Mouse (Mus musculus): ENCODE results near the gene Clstn2. TPM values are rescaled to one million over a fixed set of nuclear protein-coding genes. Genes with fewer than 3 reads are reported as not detected.

Clstn2 gene
- total RNA-seq, 2 experiments from 2014 or later, result not detected

DNA sequence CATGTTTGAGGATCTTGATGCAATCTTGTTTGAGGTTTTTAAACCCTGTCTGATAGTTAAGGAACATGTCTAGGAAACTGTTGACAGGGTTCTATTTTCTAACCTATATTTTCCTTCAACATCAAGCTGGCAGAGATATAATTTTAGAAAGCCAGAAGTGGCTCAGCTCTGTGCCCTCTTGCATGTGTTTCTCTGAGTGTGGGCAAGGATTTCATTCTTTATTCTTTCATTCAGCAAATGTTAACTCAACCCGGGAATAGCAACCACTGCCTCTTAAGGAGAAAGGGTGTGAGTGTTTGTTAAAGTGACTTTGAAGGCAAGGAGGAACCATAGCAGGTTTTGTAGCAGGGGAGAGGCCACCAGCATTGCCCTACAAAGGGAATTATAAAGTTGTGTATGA, 337.7 kb downstream of the Clstn2 start:
- no peak for ATAC-seq (ENCODE audit: poor library complexity, severe bottlenecking)

DNA sequence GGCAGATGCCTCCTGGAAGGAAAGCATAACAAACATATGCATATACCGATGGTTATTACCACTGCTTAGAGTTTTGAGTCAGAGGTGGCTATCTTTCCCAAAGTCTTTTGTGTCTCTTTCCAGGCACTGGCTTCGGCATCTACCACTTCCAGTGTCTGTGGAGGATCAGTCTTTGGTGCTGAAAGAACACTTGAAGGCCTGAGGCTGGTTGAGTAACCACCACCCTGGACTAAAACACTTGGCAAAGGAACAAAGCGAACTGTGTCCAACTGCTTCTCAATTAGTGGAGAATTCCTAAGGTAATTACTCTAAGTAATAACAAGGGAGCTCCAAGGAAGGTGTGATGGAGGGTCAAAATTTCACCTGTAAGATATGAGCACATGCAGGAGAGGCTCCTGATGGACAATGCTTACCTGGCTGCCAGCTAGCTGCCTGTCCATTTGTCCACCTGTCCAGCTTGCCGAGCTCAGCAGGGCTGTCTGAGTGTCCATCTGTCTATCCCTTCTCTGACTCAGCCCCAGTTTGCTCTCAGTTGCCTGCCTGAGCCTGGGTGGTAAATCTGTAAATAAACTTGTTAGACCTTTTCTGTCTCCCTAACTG, 346.1 kb downstream of the Clstn2 start:
- ATAC-seq (ENCODE audit: poor library complexity, severe bottlenecking), result no peak

DNA sequence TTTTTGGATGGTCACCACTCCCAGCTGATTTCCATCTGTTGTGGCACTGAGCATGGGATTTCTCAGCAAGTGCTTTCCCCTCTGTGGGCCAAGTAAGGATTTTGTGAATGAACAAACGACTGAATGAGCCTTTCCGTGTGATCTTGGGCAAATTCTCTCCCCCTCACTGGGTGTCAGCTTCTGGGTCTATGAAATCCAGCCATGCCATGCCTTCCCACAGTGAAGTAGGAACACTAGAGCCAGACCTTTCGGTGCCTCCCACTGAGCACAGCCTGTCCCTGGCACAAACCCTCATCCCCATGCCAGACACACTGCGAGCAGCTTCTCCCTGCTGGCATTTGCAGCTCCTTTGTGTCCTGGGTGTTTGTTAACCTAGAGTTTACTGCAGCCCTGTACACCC, 347.3 kb downstream of the Clstn2 start:
- ATAC-seq (ENCODE audit: poor library complexity, severe bottlenecking), result no peak

DNA sequence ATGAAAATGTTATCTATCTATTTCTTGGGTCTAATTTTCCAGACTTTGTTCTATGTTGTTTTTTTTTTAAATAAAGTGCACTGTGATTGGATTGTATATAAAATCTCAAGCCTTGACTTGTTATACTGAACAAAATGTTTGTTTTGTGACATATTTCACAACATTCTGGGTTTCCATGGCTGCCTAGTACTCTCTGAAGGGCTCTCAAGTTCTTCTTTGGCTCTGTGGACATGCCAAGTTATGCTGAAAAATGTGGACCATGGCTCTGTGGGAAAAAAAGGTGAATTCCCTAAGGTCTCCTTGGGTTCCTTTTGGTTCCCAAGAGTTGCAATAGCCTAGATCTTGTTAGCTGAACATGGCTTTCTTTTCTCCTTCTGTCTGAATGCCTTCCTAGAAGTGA, 353.1 kb downstream of the Clstn2 start:
- no peak for ATAC-seq (ENCODE audit: poor library complexity, severe bottlenecking)

DNA sequence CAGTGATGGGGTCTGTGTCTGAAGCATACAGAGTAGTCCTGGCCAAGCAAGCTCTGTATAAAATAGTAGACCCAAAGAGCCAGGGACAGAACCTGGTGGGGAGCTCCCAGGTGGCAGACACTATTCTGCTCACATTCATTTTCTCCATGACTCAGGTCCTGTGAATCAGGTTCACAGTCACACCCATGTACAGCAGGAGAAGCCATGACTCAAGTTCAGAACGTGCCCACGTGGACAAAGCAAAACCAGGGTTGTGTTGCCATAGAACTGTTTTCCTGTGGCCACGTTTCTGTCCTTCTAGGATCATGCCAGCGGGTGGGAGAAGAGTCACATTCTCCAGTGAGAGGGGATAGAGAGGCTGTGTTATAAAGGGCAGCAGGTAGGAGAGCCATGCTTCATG, 353.9 kb downstream of the Clstn2 start:
- ATAC-seq (ENCODE audit: poor library complexity, severe bottlenecking), result no peak

DNA sequence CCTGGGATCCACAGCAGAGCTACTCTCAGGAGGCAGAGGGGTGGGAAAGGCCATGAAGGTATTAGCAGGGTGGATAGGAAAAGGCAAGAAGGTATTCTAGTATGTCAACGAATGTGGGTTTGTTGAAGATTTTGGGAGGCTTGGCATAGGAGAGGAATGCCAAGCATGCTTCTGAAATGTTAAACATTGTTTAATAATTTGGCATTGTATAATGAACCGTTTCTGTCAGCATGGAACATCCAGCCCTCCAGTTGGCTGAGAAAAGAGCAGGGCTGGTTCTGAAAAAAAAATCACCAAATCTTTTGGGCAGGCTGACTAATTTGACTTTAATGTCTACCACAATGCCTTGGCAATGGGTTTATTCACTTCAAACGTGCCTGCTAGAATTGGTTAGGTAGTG, 355.9 kb downstream of the Clstn2 start:
- no peak for ATAC-seq (ENCODE audit: poor library complexity, severe bottlenecking)

DNA sequence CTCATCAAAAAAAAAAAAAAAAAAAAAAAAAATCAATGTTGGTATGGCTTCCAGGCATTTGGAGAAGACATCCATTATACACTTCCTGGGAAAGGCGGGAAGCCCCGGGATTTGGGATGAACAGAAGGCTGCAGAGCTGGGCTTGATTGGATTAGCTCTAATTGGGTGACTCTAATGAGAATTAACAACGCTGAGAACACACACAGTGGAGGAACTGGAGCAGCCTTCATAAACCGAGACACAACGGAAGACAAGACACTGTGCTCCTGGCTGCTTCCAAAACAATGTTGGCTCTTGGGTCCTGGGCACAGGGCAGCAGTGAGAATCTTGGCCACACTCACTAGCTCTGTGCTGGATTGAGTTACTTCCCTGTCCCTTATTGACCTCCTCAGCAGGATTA, 360.3 kb downstream of the Clstn2 start:
- no peak for ATAC-seq (ENCODE audit: poor library complexity, severe bottlenecking)

DNA sequence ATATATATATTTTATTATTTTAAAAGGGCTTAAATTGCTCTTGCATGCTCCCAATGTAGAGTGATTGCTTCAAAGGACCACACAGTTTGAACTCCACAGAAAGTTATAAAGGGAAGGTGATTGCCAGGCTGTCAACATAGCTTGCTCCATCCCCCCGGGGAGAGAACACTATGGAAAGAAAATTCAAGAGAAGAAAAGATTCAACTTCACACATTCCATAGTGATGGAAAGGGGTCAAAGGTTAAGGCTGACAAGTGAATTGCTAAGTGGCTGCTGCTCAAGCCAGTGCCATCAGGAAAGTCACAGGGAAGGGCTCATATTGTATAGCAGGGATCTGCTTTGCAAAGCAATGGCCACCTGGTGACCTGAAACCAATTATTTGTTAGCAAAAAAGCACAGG, 360.8 kb downstream of the Clstn2 start:
- no peak for ATAC-seq (ENCODE audit: poor library complexity, severe bottlenecking)

DNA sequence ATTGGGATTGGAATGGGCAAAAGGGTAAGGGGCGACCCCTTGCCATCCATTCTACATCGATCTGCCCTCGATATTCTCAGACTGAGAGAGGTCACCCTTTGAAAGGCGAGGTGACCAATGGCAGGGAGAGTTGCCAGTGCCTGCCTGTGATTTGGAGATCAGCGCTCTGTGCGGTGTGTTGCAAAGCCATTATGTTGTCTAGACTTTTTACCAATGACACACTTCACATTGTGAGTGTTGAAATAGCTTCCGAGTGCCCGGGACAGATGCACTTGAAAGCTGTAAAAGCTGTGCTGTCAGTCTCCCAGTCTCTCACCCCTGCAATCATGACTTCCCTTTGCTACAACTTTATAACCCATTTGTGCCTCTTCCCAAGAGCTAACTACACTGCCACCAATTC, 362.3 kb downstream of the Clstn2 start:
- ATAC-seq (ENCODE audit: poor library complexity, severe bottlenecking), result no peak

DNA sequence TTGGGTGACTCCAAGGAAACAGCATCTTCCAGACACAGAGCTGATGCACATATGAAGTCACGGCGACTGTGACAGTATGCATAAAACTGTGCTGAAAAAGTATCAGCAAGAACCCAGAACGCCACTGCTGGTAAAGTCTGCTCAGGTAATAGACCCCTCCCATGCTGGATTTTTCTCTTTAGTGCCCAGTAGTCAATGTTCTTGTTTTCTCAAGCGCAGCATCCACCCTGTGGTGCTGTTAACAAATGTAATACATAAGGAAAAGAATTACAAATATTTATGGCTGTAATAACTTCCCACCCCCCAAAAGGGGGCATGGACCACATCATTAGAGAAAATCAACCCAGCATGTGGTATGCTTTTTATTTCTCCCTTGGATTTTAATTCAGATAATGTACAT, 372.0 kb downstream of the Clstn2 start:
- no peak for ATAC-seq (ENCODE audit: poor library complexity, severe bottlenecking)

DNA sequence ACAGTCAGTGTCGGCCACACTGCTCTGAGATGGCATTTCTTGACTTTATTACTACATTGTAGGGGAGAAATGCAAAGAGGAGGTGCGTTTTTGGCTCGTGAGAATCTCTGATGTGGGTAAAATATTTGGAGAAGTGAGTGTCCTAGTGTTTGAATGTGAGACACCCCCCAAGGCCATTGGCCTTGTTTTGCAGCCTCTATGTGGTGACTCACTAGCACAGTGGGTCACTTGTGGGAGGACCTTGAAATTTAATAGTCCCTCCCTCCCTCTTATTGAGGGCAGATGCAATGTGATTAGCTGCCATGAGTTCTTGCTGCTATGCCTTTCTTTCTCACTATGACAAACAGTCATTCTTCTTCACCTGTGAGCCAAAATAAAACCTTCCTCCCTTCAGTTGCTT, 374.2 kb downstream of the Clstn2 start:
- ATAC-seq (ENCODE audit: poor library complexity, severe bottlenecking), result no peak

DNA sequence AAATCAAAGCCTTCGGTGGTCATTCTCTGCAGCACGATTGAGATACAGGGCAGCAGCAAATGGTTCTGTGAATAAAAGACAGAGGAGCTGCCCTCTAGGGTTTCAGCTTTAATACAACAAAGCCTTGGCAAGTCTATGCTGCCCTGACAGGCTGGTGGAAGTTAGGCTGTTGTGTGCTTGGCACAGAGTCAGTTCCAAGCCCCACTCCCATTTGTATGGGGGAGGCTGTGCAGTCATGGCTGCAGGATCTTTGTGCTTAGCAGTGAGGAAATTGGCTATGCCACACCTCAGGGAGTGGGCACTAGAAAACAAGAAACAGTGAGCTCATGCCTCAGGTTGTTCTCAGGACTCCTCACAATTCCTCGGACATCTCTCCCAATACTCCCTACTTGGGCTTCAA, 384.6 kb downstream of the Clstn2 start:
- no peak for ATAC-seq (ENCODE audit: poor library complexity, severe bottlenecking)

DNA sequence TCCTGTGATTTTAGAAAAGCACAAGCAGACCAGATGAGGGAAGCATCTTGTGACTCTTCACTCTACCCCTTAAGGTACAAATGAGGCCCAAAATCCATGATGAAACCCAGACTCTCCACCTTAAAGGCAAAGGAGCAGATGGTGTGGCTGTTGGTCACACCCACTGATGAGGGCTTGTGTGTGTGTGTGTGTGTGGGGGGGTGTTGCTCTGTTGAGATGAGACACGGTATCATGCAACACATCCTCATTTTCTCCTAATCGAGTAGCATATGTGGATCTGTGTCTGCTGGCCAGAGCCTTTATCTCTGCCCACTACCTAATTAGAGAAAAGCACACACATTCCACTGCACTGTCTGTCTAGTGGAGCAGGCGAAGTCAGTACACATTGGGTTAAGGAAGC, 387.2 kb downstream of the Clstn2 start:
- no peak for ATAC-seq (ENCODE audit: poor library complexity, severe bottlenecking)

DNA sequence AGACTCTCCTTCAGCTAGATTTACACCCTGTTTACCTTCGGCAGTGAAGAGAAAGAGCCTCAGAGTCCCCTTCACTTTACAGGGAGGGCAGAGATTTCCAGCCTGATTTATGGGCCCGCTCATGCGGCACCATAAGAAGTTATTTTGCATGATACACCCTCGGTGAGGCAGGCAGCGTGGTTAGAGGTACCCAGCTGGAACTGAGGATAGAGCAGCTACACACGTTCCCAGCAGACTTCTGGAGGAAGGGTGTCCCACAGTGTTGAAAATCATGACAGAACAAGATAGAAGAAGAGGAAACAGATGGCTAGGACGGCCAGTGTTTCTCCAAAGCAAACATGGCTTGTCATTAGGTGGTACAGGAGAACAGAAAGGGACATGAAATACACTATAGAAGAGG, 390.6 kb downstream of the Clstn2 start:
- no peak for ATAC-seq (ENCODE audit: poor library complexity, severe bottlenecking)

DNA sequence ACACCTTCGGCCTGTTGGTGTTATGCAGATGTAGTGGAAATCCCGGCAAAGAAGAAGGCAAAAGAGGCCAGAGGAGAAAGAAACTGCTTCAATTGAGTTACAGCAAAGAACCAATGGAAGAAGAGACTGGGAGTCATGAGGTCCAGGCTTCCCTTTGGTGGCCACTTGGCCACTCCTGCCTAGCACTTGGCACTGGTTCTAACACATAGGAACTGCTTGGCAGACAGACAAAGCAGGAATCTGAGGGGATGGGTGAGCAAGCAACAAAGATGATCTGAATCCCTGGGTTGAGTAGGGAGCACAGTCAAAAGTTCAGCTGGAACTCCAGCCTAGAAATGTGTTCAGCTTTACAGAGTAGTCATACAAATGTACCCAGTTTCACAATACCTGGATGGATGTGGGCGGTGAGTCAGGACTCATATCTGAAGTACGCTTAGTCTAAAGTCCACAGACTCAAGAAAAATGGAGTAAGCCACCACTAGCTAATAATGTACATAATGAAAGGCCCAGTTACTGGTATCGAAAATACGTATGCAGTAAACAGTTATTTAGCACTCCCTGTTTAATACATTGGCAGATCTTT, 392.9 kb downstream of the Clstn2 start:
- no peak for ATAC-seq (ENCODE audit: poor library complexity, severe bottlenecking)

DNA sequence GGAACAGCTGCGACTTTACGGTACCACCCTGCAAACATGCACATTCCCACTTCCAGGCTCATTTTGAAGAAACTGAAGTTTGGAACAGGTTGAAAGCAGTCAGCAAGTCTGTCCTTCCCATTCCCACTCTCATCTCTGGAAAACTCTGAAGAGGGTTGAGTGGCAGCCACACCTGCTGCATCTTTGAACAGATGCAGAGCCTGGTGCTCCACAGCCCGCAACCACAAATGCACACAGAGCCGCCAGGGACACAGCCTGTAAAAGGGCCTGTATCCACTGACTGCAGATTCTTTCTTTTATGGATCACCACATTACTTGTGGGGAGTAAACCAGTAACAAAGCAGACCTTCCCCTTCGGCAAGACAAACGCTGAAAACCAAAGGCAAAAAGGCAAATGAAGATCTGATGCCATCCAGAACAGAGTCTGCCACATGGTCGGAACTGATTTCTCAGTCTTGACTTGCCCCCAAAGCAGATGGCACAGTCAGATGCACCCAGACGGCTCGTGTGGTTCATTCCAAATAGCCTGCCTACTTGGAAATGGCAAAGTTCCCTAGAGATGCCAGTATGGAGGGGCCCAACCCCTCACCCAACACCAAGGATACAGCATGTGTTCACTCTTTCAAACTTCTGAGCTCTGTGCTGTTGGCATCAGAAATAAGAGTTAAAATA, 394.2 kb downstream of the Clstn2 start:
- ATAC-seq (ENCODE audit: poor library complexity, severe bottlenecking), result no peak

DNA sequence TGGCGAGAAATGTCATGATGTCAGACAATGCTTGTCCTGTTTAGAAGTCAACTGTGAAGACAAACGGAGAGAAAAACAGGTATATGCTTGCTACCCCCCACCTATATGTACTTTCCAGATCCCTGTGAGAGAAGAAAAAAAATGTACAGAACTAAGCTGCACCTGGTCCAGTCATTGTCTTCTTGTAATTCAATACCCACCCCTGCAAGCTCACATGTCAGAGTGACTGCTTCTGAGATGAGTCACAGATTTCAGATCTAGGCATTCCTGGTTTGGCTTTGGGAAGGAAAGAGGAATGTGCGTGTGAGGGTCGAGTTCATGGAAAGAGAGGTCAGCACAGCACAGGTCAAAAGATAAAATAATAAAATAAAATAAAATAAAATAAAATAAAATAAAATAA, 397.6 kb downstream of the Clstn2 start:
- no peak for ATAC-seq (ENCODE audit: poor library complexity, severe bottlenecking)

DNA sequence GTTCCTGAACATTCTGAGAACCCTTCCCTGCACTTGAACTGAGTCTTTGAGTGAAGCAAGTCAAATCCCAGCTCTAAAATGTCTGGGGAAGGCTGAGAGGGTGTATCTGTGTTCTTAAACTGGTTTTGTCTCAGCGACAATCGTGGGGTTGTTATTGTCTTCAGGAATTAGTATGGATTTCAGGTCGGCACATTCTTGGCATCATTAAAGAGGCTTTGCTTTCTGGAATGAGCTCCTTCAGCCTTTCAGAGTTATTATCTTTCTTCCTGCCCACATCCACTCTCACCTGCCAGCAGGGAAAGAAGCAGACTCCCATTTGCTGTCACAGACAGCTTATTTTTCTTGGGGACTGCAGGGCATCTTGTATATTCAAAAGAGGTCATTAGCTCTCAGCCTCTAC, 398.1 kb downstream of the Clstn2 start:
- ATAC-seq (ENCODE audit: poor library complexity, severe bottlenecking), result no peak

DNA sequence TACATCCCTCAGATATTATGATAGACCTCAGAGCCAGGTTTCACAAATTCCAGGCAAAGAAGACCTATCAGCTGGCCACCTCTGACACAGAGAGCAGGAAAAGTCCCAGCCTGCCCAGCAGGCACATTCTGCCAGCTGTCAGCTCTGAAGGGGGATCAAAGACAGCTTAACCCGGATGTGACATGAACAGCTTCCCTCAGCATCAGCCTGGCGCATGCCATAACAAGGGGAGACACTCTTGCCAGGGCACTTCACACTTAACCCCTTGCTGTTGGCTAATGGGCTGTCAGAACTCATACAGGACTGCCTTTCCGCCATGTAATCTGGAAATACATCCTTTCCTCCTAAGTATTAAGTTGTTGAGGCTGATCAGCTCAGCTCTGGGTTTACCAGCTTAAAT, 403.8 kb downstream of the Clstn2 start:
- ATAC-seq (ENCODE audit: poor library complexity, severe bottlenecking), result no peak

DNA sequence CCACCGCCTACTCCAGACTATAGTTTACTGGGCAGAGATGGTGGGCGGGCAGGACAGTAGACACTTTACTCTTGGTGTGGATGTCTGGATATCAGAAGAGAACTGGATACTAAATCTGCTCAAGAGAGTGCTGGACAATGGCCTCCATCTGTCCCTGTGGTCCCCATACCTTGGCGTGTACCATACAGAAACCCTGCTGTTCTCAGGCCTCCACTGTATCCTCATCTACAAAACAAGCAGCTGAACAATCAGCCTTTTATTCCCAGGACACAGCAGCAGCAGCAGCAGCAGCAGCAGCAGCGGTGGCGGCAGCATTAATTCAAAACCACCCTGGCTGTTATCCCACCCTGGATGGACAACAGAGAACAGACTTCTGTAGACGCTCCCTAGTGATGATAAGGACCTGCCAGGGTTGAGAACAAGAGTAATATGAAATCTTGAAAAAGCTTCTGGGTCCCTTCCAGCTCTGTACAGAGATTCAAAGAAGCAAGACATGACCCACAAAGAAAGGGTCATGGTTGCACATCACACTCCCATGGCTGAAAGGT, 404.5 kb downstream of the Clstn2 start:
- ATAC-seq (ENCODE audit: poor library complexity, severe bottlenecking), result no peak

DNA sequence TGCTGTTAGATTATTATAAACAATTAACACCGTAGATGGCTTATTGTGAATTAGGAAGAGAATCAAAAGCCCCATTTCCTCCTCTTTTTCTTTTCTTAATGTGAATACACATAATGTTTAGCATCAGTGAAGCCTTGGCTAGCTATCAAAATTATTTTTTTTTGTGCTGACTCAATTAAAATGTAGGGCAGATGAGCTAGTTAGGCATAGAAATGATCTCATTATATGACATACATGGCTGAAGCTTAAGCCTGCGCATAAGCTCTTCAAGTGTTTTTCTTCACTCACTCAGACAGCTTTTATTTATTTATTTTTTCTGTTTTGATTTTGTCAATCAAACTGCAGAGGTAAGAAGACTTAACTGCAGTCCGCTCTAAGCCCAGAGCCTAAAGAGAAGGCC, 405.1 kb downstream of the Clstn2 start:
- ATAC-seq (ENCODE audit: poor library complexity, severe bottlenecking), result no peak

DNA sequence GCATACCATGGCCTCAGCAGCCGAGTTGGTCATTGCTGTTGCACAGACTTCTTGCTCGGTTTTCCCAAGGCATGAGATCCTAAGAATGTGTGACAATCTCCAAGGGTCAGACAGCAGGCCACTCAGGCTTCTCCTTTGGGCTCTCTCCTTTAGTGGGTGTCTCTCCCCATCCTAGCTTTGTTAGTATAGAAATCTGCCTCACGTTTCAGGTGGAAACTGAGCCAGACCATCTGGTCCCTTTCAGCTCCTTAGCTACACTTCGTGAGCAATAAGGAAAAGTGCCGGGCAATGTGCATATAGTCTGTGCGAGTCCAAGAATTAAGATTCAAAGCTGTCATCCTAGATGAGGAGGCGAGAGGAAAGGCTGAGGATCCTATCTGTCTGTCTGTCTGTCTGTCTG, 422.4 kb downstream of the Clstn2 start:
- no peak for ATAC-seq (ENCODE audit: poor library complexity, severe bottlenecking)

Measured in megakaryocyte, adult 5-6 weeks (primary cell).